Mouse (Mus musculus): Measurements from ENCODE around the gene Vstm2a.

DNA sequence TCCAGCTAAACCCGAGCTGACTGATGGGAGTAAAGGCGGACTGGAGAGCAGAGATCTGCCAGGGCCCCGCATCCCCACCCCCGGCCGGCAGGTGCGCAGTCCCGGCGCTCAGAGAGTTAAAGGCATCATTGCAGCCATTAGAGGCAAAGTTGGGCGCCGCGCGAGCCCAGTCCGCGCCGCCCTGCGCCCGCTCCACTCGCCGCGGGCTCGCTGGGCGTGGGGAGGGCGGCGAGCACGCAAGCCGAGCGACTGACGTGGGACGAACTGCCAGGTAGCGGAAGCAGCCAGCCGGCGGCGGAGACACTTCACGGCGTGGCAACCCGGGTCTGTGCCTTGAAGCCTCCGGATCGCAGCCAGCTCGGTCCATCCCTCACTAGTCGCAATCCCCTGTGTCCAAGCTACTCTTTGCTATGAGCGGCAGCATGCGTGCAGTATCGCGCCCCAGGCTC is at the start of gene Vstm2a:
- TF ChIP-seq POLR2A (IDR thresholded peaks at IDR 0.05; ENCODE audit: insufficient read length, low read depth) = no peak
- TF ChIP-seq MYOD1 (IDR thresholded peaks at IDR 0.05; ENCODE audit: control insufficient read depth in 1 of 3, insufficient read length in 2 of 3, low read depth in 2 of 3) = no peak
- TF ChIP-seq MAX (IDR thresholded peaks at IDR 0.05; ENCODE audit: low read depth) = no peak
- no peak for TF ChIP-seq E2F4 (IDR thresholded peaks at IDR 0.05; ENCODE audit: insufficient read depth)
- TF ChIP-seq CEBPB (IDR thresholded peaks at IDR 0.05; ENCODE audit: insufficient read depth, poor library complexity, severe bottlenecking) = no peak
- no peak for TF ChIP-seq TCF12 (IDR thresholded peaks at IDR 0.05; ENCODE audit: insufficient read depth, poor library complexity, severe bottlenecking)
- no peak for TF ChIP-seq USF1 (IDR thresholded peaks at IDR 0.05; ENCODE audit: low read depth)
- TF ChIP-seq POLR2AphosphoS2 (IDR thresholded peaks at IDR 0.05; ENCODE audit: insufficient read length, low read depth) = no peak
- TF ChIP-seq TCF3 (IDR thresholded peaks at IDR 0.05; ENCODE audit: insufficient read length, low read depth) = no peak
